Mouse (Mus musculus): Measurements from ENCODE around the gene Clasp2.

GRCm38 (mm10) chr9:113800671-113801070 lies 59.4 kb downstream of the Clasp2 start:
- no peak for TF ChIP-seq CTCF (IDR thresholded peaks at IDR 0.05; ENCODE audit: low read depth)
- no peak for TF ChIP-seq EP300 (IDR thresholded peaks at IDR 0.05; ENCODE audit: low read depth)

Measured in liver, embryonic 14.5 days (tissue).